Mouse (Mus musculus) left cerebral cortex, adult 8-10 months (tissue): Measurements from ENCODE around the gene Vmn2r51. TPM values are rescaled to one million over a fixed set of nuclear protein-coding genes. Genes with fewer than 3 reads are reported as not detected.
"Not testable (repeated sequence)": the region's sequence is repeated elsewhere in the genome, so short reads cannot be mapped to it uniquely, and the experiment has no call there.

Experiments
- DNase-seq, 2 experiments: peaks; one replicate each; pipeline ENCODE4 v3.0.0; 2022; ENCODE audit warnings: low spot score in 2 of 2
- total RNA-seq, 4 experiments: library from RNA; stranded (reverse); gene quantifications; 2 replicates each; pipeline ENCODE4 v1.2.4; 2022

Gene Vmn2r51
- total RNA-seq = not detected

GRCm38 (mm10) chr7:10105641-10106040 is at the start of gene Vmn2r51:
Gene Vmn2r51 (minus strand): TSS chr7:10105741.
- DNase-seq = not testable (repeated sequence)

GRCm38 (mm10) chr7:10053196-10053595 is 52.3 kb downstream of the Vmn2r51 start, which contains the start of gene Vmn2r50:
Gene Vmn2r50 (minus strand): TSS chr7:10053296.
- DNase-seq = not testable (repeated sequence)

Other genes starting within 250 kb of the Vmn2r51 start
- gene Vmn2r48, start 152.2 kb downstream of the Vmn2r51 start, total RNA-seq = not detected
- not detected for gene Vmn2r49, start 113.5 kb downstream of the Vmn2r51 start, total RNA-seq
- not detected for gene Vmn2r50, start 52.4 kb downstream of the Vmn2r51 start, total RNA-seq
- not detected for gene Vmn2r52, start 70.8 kb upstream of the Vmn2r51 start, total RNA-seq
- gene Vmn1r66, start 172.3 kb upstream of the Vmn2r51 start, total RNA-seq = not detected